Mouse (Mus musculus) ES-E14 (cell line): ENCODE results near the gene Atxn1. TPM values are rescaled to one million over a fixed set of nuclear protein-coding genes. Genes with fewer than 3 reads are reported as not detected.

Source experiments
- DNase-seq: peaks from one replicate; pipeline ENCODE4 v3.0.0-alpha.2; 2013; ENCODE audit warnings: low read depth, low spot score
- H3K27ac ChIP-seq: 2 replicates; pipeline ENCODE4 v1.5.1; 2012; ENCODE audit warnings: low read depth, mild to moderate bottlenecking, low read length, moderate library complexity, mixed read lengths; ENCODE audit not compliant: poor library complexity, insufficient read depth, severe bottlenecking
- H3K36me3 ChIP-seq: 2 replicates; pipeline ENCODE4 v1.6.1; 2012; ENCODE audit warnings: mild to moderate bottlenecking, low read length, moderate library complexity, mixed read lengths; ENCODE audit not compliant: control insufficient read depth, poor library complexity, insufficient read depth, severe bottlenecking
- H3K4me1 ChIP-seq, 2 experiments: fragments of 150-350 bp in 1 of 2; sonication (generic) in 1 of 2; 2 replicates each; pipeline ENCODE4 v1.6.1; 2012; ENCODE audit warnings: low read length in 2 of 2, mild to moderate bottlenecking in 1 of 2, mixed read lengths in 1 of 2; ENCODE audit not compliant: control insufficient read depth in 2 of 2, insufficient read depth in 2 of 2, poor library complexity in 1 of 2
- H3K4me3 ChIP-seq, 2 experiments: fragments of 150-350 bp in 1 of 2; sonication (generic) in 1 of 2; 2 replicates each; pipeline ENCODE4 v1.5.1; 2012; ENCODE audit warnings: low read length in 2 of 2, low read depth in 1 of 2, mild to moderate bottlenecking in 1 of 2, mixed read lengths in 1 of 2; ENCODE audit not compliant: insufficient read depth in 1 of 2, poor library complexity in 1 of 2, severe bottlenecking in 1 of 2
- H3K9ac ChIP-seq: 2 replicates; pipeline ENCODE4 v1.6.1; 2012; ENCODE audit warnings: low read depth, mild to moderate bottlenecking, low read length, mixed read lengths; ENCODE audit not compliant: poor library complexity, insufficient read depth, severe bottlenecking
- H3K9me3 ChIP-seq: fragments of 150-350 bp; sonication (generic); 2 replicates; pipeline ENCODE4 v1.6.1; 2012; ENCODE audit warnings: low read depth, mild to moderate bottlenecking, low read length; ENCODE audit not compliant: control insufficient read depth, insufficient read depth
- CHD2 ChIP-seq: IDR thresholded peaks from 2 replicates; pipeline ENCODE4 v1.6.1; 2014; ENCODE audit warnings: mild to moderate bottlenecking, low read depth, low read length, inconsistent platforms
- HCFC1 ChIP-seq: IDR thresholded peaks from 2 replicates; pipeline ENCODE4 v1.6.1; 2012; ENCODE audit warnings: low read length, inconsistent platforms, borderline replicate concordance; ENCODE audit not compliant: insufficient read depth
- MAFK ChIP-seq: IDR thresholded peaks from 2 replicates; pipeline ENCODE4 v1.6.1; 2014; ENCODE audit warnings: mild to moderate bottlenecking, low read depth, low read length, inconsistent platforms; ENCODE audit not compliant: insufficient read depth
- ZC3H11A ChIP-seq: IDR thresholded peaks from 2 replicates; pipeline ENCODE4 v1.6.1; 2012; ENCODE audit warnings: low read depth, mild to moderate bottlenecking, inconsistent platforms, low read length, borderline replicate concordance
- ZNF384 ChIP-seq: IDR thresholded peaks from 2 replicates; pipeline ENCODE4 v1.6.1; 2012; ENCODE audit warnings: low read depth, low read length, inconsistent platforms
- in situ Hi-C, 2 experiments: fragments of 600-800 bp; cut with MboI; formaldehyde crosslinking; loops; one replicate each; pipeline ENCODE4 v1.15.1; 2025; ENCODE audit warnings: low sequenced_read_pairs in 2 of 2, inconsistent platforms in 1 of 2; ENCODE audit not compliant: unreplicated experiment in 2 of 2
- total RNA-seq: library from RNA; depleted of rRNA; stranded (reverse); fragments of 300-350 nt; gene quantifications from 2 replicates; pipeline ENCODE4 v1.2.3, GENCODE M21; 2012

Gene Atxn1
- total RNA-seq, 1 experiment, result 7.8 TPM

GRCm38 (mm10) chr13:45579751-45580150, 385.1 kb downstream of the Atxn1 start:
- DNase-seq, result no peak
- H3K4me1 ChIP-seq, result peaks cover 0 to 3% of the 10 kb centered on the region in 2 experiments; a peak in 1 of 4 replicates
- H3K9ac ChIP-seq, result no peak overlapping the region
- H3K27ac ChIP-seq, result no peak overlapping the region
- no peak for TF ChIP-seq MAFK
- no peak for TF ChIP-seq ZC3H11A
- no peak for TF ChIP-seq CHD2
- TF ChIP-seq HCFC1, result no peak
- TF ChIP-seq ZNF384, result no peak
- in situ Hi-C loops, result no loop called here
- no peak overlapping the region for H3K4me3 ChIP-seq
- no peaks in the 10 kb centered on the region for H3K9me3 ChIP-seq
- no peaks in the 10 kb centered on the region for H3K36me3 ChIP-seq

GRCm38 (mm10) chr13:45577784-45578183, 387.0 kb downstream of the Atxn1 start:
- H3K4me1 ChIP-seq, result no peaks in the 10 kb centered on the region
- TF ChIP-seq ZC3H11A (no peak), CHD2 (no peak), HCFC1 (no peak), ZNF384 (no peak), MAFK (no peak)
- no peak for DNase-seq
- in situ Hi-C loops, result no loop called here
- no peak overlapping the region for H3K4me3 ChIP-seq
- no peaks in the 10 kb centered on the region for H3K9me3 ChIP-seq
- H3K36me3 ChIP-seq, result no peaks in the 10 kb centered on the region
- H3K27ac ChIP-seq, result no peak overlapping the region
- H3K9ac ChIP-seq, result no peak overlapping the region

GRCm38 (mm10) chr13:45577366-45577765, 387.4 kb downstream of the Atxn1 start:
- no peak for TF ChIP-seq CHD2
- TF ChIP-seq ZNF384, result no peak
- no peak for TF ChIP-seq ZC3H11A
- TF ChIP-seq MAFK, result no peak
- TF ChIP-seq HCFC1, result no peak
- in situ Hi-C loops, result no loop called here
- H3K27ac ChIP-seq, result no peak overlapping the region
- H3K9me3 ChIP-seq, result no peaks in the 10 kb centered on the region
- no peak overlapping the region for H3K9ac ChIP-seq
- no peaks in the 10 kb centered on the region for H3K36me3 ChIP-seq
- no peak overlapping the region for H3K4me3 ChIP-seq
- H3K4me1 ChIP-seq, result no peaks in the 10 kb centered on the region
- DNase-seq, result no peak

- no peak for DNase-seq
These were observed 388.6 kb downstream of the Atxn1 start for GRCm38 (mm10) chr13:45576185-45576584.

DNA sequence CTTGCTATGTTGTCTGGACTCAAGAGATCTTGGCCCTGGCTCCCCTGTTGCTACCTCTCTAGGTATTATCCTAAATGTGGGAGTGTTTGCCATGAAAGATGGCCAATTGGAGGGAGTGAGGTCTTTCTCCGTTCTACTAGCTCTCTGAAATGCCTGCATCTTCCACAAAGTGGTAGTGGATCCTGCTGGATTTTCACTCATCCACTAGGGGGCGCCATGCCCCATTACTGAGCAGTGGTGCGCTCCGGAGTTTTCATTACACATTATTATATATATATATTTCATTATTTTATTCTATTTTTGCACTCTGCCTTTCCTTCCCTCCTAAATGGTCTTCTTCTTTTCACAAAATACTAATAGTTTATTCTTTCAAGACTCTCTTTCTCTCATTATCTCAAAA, 392.0 kb downstream of the Atxn1 start:
- H3K4me1 ChIP-seq, result no peaks in the 10 kb centered on the region
- H3K9me3 ChIP-seq, result no peaks in the 10 kb centered on the region
- TF ChIP-seq ZC3H11A (no peak), MAFK (no peak), HCFC1 (no peak), ZNF384 (no peak), CHD2 (no peak)
- no peaks in the 10 kb centered on the region for H3K36me3 ChIP-seq
- in situ Hi-C loops, result no loop called here
- no peak overlapping the region for H3K9ac ChIP-seq
- no peak overlapping the region for H3K27ac ChIP-seq
- H3K4me3 ChIP-seq, result no peak overlapping the region
- DNase-seq, result peak; percentile 34

More at GRCm38 (mm10) chr13:45576185-45576584, 388.6 kb downstream of the Atxn1 start:
- in situ Hi-C loops, result no loop called here
- TF ChIP-seq ZNF384 (no peak), CHD2 (no peak), ZC3H11A (no peak), MAFK (no peak), HCFC1 (no peak)
- H3K4me3 ChIP-seq, result no peak overlapping the region
- H3K9me3 ChIP-seq, result no peaks in the 10 kb centered on the region
- H3K9ac ChIP-seq, result no peak overlapping the region
- no peaks in the 10 kb centered on the region for H3K36me3 ChIP-seq
- H3K4me1 ChIP-seq, result no peaks in the 10 kb centered on the region
- H3K27ac ChIP-seq, result no peak overlapping the region
